Mouse (Mus musculus) layer of hippocampus, adult 6 months (tissue): ENCODE measurements around the gene Myh11. TPM values are rescaled to one million over a fixed set of nuclear protein-coding genes. Genes with fewer than 3 reads are reported as not detected.

ENCODE experiments used
- long read RNA-seq, 2 experiments: library from polyadenylated mRNA; unstranded; transcript quantifications; one replicate each; pipeline ENCODE4 v2.0.0; 2019 to 2020
- microRNA-seq: library from miRNA; unstranded; fragments of <30 nt; microRNA quantifications from one replicate; pipeline ENCODE4 v1.2.0, GENCODE M21; 2020
- polyA plus RNA-seq: library from polyadenylated mRNA; unstranded; fragments of <200 nt; fragmentation: Nextera tagmentation; gene quantifications from 2 replicates; pipeline ENCODE4 v1.2.3, GENCODE M21; 2021

Gene Myh11
- 0.38 TPM in 2 replicates for polyA plus RNA-seq
- long read RNA-seq, experiment 1, partial matches to known transcripts = 3 of 4 reads
- long read RNA-seq, experiment 1, other reads (novel, unspliced or antisense) = 1 of 4 reads
- long read RNA-seq, experiment 2, full-length matches to known transcripts = 3 of 13 reads
- long read RNA-seq, experiment 2, partial matches to known transcripts = 7 of 13 reads
- long read RNA-seq, experiment 2, other reads (novel, unspliced or antisense) = 3 of 13 reads

GRCm38 (mm10) chr16:14291223-14291622 lies at the start of gene Myh11:
Myh11 (minus strand) TSS chr16:14291372.

GRCm38 (mm10) chr16:14316884-14317876 lies 26.0 kb upstream of the Myh11 start, which contains the start of gene Fopnl:
Fopnl (minus strand) TSS chr16:14317405.

GRCm38 (mm10) chr16:14162988-14163416 lies 128.2 kb downstream of the Myh11 start, which contains the start of the genes Nde1 and Marf1:
Nde1 (plus strand) TSS chr16:14163275.
Marf1 (minus strand) TSS chr16:14163351.

Small RNAs within 50 kb of the gene (microRNA-seq; reads per million reads assigned to microRNA genes)
- 2,464 reads per million, percentile 88 among the genes with 10 or more reads in this experiment for gene Mir484

Other genes with a start within 250 kb of the Myh11 start
- gene Nde1, start 128.1 kb downstream of the Myh11 start, polyA plus RNA-seq = 26.4 and 26.6 TPM in 2 replicates
- 15.7 and 27.6 TPM in 2 replicates for gene Marf1, start 128.0 kb downstream of the Myh11 start, polyA plus RNA-seq
- 139 and 151 TPM in 2 replicates for gene Fopnl, start 26.0 kb upstream of the Myh11 start, polyA plus RNA-seq
- gene Abcc1, start 70.2 kb upstream of the Myh11 start, polyA plus RNA-seq = 4.9 and 6.6 TPM in 2 replicates